Comparison of ENCODE assay signal across 8 mouse cellular contexts in genomic region chr7:70369731-70370551, GRCm38 (mm10). TPM values are rescaled to one million over a fixed set of nuclear protein-coding genes. Genes with fewer than 3 reads are reported as not detected.
DNase-seq lines count a peak whose midpoint lies in the region; ATAC-seq and TF ChIP-seq lines count a peak whose summit lies in the region.

No protein-coding gene starts in this region.

- H3K27ac ChIP-seq in brown adipose tissue, adult 24 weeks (replicated peaks; ENCODE audit: low read depth, low read length) = no peak overlapping the region
- peak overlapping the region; percentile 14; the same call in 1 of the 2 replicates for H3K27ac ChIP-seq in heart, postnatal 0 days (ENCODE audit: low read depth)
- H3K27ac ChIP-seq in midbrain, embryonic 15.5 days = peak overlapping the region; percentile 73

- H3K4me1 ChIP-seq in brown adipose tissue, adult 24 weeks (ENCODE audit: control insufficient read depth, insufficient read depth, insufficient read length, low read length) = no peaks in the 10 kb centered on the region; the same call in 1 of the 2 replicates
- no peaks in the 10 kb centered on the region for H3K4me1 ChIP-seq in heart, postnatal 0 days (ENCODE audit: control insufficient read depth, insufficient read depth)
- H3K4me1 ChIP-seq in midbrain, embryonic 15.5 days = peaks cover 16% of the 10 kb centered on the region

- no peaks in the 10 kb centered on the region for H3K9me3 ChIP-seq in heart, postnatal 0 days (replicated peaks; ENCODE audit: control insufficient read depth, low read length)
- H3K9me3 ChIP-seq in midbrain, embryonic 15.5 days = no peaks in the 10 kb centered on the region

- H3K36me3 ChIP-seq in heart, postnatal 0 days (replicated peaks; ENCODE audit: control insufficient read depth, insufficient read depth, low read length) = no peaks in the 10 kb centered on the region
- H3K36me3 ChIP-seq in midbrain, embryonic 15.5 days (replicated peaks) = no peaks in the 10 kb centered on the region

- DNase-seq in Muller cell, postnatal 12 days (ENCODE audit: inconsistent ontology term) = peak; percentile 26
- DNase-seq in heart, postnatal 0 days (ENCODE audit: low spot score) = no peak
- DNase-seq in kidney, postnatal 25 days = peak; percentile 55 to 70
- DNase-seq in c-Kit-positive CD71-positive TER-119-positive erythroid progenitor cells, embryonic 14.5 days (ENCODE audit: low spot score) = no peak

- H3K4me3 ChIP-seq in brown adipose tissue, adult 24 weeks (ENCODE audit: insufficient read depth, low read depth, low read length) = peak overlapping the region; percentile 49
- H3K4me3 ChIP-seq in heart, postnatal 0 days (ENCODE audit: low read depth, low read length) = peak overlapping the region; percentile 45
- peak overlapping the region; percentile 31 for H3K4me3 ChIP-seq in midbrain, embryonic 15.5 days

- WGBS in heart, postnatal 0 days = 1% methylated on average over 47 of the region's 47 CpGs
- 1% methylated on average over 47 of the region's 47 CpGs for WGBS in midbrain, embryonic 15.5 days

- no peak for TF ChIP-seq CTCF in heart, postnatal 0 days (IDR thresholded peaks at IDR 0.05; ENCODE audit: low read depth)

- TF ChIP-seq EP300 in heart, postnatal 0 days (IDR thresholded peaks at IDR 0.05; ENCODE audit: low read depth) = no peak

- peak overlapping the region; percentile 32; the same call in 1 of the 2 replicates for H3K9ac ChIP-seq in heart, postnatal 0 days (replicated peaks; ENCODE audit: low read depth, low read length)
- peak overlapping the region; percentile 33; the same call in 1 of the 2 replicates for H3K9ac ChIP-seq in midbrain, embryonic 15.5 days

- H3K4me2 ChIP-seq in heart, postnatal 0 days (ENCODE audit: low read depth, low read length) = peak overlapping the region; percentile 62
- peak overlapping the region; percentile 49 for H3K4me2 ChIP-seq in midbrain, embryonic 15.5 days

- H3K27me3 ChIP-seq in heart, postnatal 0 days (ENCODE audit: control insufficient read depth, insufficient read depth, low read length) = peaks cover 72% of the 10 kb centered on the region
- peaks cover 59% of the 10 kb centered on the region for H3K27me3 ChIP-seq in midbrain, embryonic 15.5 days (replicated peaks)

- no peak; the same call in 1 of the 2 replicates for ATAC-seq in heart, postnatal 0 days (ENCODE audit: insufficient read depth, low read depth)
- ATAC-seq in midbrain, embryonic 15.5 days (replicated peaks) = no peak
- ATAC-seq in erythroid progenitor cell, adult 5-6 weeks (replicated peaks; ENCODE audit: low FRiP score, poor library complexity, severe bottlenecking) = no peak
- no peak for ATAC-seq in activated CD4-positive, CD25-positive, alpha-beta regulatory T cell, adult 4 months

RNA-seq across cellular contexts. Expression of gene Nr2f2, which starts 3.4 kb away (rescaled TPM):
- polyA plus RNA-seq in brown adipose tissue, adult 24 weeks (2012; ENCODE audit: insufficient read depth, insufficient read length, missing spikeins) = 10.5 and 14.5 TPM in 2 replicates
- total RNA-seq in heart, postnatal 0 days (2014; rRNA removed; ENCODE audit: low replicate concordance) = 7.5 and 8.3 TPM in 2 replicates
- 18.2 and 18.9 TPM in 2 replicates for polyA plus RNA-seq in heart, postnatal 0 days (2015; fragmentation: Nextera tagmentation; extraction: Ambion mirVana)
- 84.8 and 98.4 TPM in 2 replicates for polyA plus RNA-seq in midbrain, embryonic 15.5 days (2015; fragmentation: Nextera tagmentation; extraction: Ambion mirVana)
- total RNA-seq in erythroid progenitor cell, adult 5-6 weeks (2015; ENCODE audit: low replicate concordance) = not detected in 2 replicates
- not detected in 2 replicates for total RNA-seq in erythroid progenitor cell, adult 5-6 weeks (2017; ENCODE audit: low replicate concordance)
- not detected for polyA plus RNA-seq in activated CD4-positive, CD25-positive, alpha-beta regulatory T cell, adult 4 months (2017; shearing (Covaris generic))

Comparison
In these comparisons a context has a peak if more than half of its experiments do, and no peak if none do; other contexts are left out.
1. DNase-seq: peak in Muller cell, postnatal 12 days (single experiment) and kidney, postnatal 25 days (2 of 2); none in heart, postnatal 0 days (single experiment) and c-Kit-positive CD71-positive TER-119-positive erythroid progenitor cells, embryonic 14.5 days (single experiment).
2. RNA of gene Nr2f2, which starts 3.4 kb away (polyA plus RNA-seq): 84.8 to 98.4 TPM in midbrain, embryonic 15.5 days, 18.2 to 18.9 TPM in heart, postnatal 0 days and 10.5 to 14.5 TPM in brown adipose tissue, adult 24 weeks; not detected in activated CD4-positive, CD25-positive, alpha-beta regulatory T cell, adult 4 months; every median in the first group is over 10 times any median in the second.
3. Peak in every context shown above with its lines, with median percentiles within 50 percentile points of each other: H3K4me3 ChIP-seq.